Mouse (Mus musculus) thymus, adult 2 months (tissue): ENCODE measurements around the gene Ric8b.

Source experiments
- CTCF ChIP-seq: fragments of 200-500 bp; IDR thresholded peaks from 2 replicates; pipeline ENCODE4 v1.5.1; 2012; ENCODE audit warnings: mild to moderate bottlenecking, control low read depth, low read length, moderate library complexity, borderline replicate concordance; ENCODE audit not compliant: control insufficient read depth, poor library complexity, insufficient read depth; ENCODE audit errors: extremely low read depth
- POLR2A ChIP-seq: fragments of 200-500 bp; IDR thresholded peaks from 2 replicates; pipeline ENCODE4 v1.6.1; 2012; ENCODE audit warnings: mild to moderate bottlenecking, low read length, control low read depth, moderate library complexity; ENCODE audit not compliant: control insufficient read depth, poor library complexity, insufficient read depth; ENCODE audit errors: extremely low read depth

GRCm38 (mm10) chr10:84998225-84998579 lies 80.8 kb downstream of the Ric8b start:
- TF ChIP-seq CTCF, result no peak
- no peak for TF ChIP-seq POLR2A
